Mouse (Mus musculus) erythroblast, embryonic 14.5 days (primary cell): ENCODE results near the gene Sap30.

Source experiments
- GATA1 ChIP-seq: IDR thresholded peaks from 2 replicates; pipeline ENCODE4 v1.6.1; 2012; ENCODE audit warnings: low read length, inconsistent platforms, mixed read lengths
- TAL1 ChIP-seq: IDR thresholded peaks from 3 replicates; pipeline ENCODE4 v1.6.1; 2012; ENCODE audit warnings: low read length, inconsistent platforms, mixed read lengths

DNA sequence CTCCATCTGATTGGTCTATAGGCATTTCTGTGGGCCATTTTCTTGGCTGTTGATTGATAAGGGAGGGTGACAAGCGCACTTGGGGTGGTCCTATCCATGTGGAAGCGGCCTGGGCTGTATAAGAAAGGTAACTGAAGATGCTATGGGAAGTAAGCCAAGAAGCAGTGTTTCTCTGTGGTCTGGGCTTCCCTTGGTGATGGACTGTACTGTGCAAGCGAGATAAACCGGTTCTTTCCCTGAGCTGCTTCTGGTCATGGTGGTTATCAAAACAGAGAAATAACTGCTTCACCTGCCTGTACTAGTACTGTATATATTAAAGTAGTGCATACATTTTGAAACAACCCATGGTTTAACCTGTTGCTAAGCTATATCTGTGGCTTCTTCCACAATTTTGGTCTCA is 4.2 kb upstream of the Sap30 start:
- TF ChIP-seq GATA1 (no peak), TAL1 (no peak)
